Mouse (Mus musculus) fibroblast of lung, adult 2 months (primary cell): Measurements from ENCODE around the gene Zkscan16.

ENCODE experiments used
- DNase-seq: peaks from one replicate; pipeline ENCODE4 v3.0.0-alpha.2; 2011; ENCODE audit warnings: low read depth

The Zkscan16 gene

DNA sequence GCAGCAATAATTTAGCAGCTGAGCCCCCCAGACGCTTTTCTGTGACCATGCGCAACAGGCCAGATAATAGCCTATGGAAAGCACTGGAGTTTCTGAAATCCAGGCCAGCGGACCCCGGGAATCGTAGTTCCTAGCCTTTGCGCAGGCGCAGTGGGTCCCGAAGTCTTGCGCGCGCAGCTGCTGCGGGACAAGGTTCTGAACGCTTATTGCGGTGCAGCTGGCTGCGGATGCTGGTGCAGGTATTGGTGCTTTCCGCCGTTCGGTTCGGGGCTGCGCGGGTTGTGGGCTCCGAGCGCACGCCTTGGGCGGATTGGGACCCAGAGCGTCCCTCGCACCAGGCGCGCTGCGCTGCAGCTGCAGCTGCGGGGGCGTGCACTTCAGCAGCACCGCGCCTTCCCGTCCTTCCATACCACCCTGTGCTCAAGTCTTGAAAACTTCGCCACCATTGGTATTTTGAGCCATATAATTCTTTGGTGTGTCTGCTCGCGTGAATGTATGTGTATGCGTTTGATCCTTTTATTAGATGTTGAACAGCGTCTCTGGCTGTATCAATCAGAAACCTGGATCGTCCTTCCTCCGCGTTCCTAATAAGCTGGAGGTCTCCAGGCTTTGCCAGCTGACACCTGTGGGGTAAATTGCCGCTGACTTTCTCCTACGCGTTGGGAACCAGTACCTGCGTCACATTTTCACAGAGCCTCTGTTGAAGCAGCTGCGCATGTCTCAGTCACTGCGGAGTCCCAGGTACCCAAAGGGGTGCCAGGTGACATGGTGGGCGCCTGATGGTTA, at the start of gene Zkscan16:
Gene Zkscan16, plus strand, starts transcription at position 209 of the 786 bp plus-strand sequence.
- DNase-seq = peak; percentile 18

DNA sequence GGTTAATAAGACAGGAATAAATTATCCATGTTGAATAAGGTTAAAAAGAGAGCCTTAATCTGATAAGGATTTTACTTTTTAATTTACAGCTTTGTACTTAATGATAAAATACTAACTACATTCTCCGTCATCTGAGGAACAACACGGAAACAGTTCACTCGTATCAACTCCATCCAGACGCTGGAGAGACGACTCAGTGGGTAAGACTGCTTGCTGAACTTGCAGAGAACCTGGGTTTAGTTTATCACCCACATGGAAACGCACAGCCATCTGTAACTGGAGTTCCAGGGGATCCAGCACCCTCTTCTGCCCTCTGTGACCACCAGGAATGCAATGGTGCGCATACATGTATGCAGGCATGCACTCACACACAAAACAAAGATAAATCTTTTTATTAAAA, 49.0 kb upstream of the Zkscan16 start:
- DNase-seq = no peak

DNA sequence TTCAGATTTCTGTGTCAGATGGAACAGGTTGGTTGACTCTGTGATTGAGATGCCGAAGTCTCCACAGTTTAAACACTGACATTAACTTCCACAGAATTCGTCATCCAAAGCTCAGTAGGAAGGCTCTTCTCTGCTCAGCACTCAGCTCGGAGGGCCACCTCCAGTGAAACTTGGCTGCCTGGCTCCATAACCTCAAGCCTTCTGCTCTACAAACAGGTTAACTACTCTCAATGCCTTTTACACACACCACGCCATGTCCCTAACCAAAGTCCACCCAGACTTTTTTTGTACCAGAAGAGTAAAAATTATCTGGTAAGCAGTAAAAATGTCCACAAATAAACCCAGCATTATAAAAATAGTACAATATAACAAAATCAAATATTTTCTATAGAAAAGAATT, 46.0 kb upstream of the Zkscan16 start:
- DNase-seq = no peak

DNA sequence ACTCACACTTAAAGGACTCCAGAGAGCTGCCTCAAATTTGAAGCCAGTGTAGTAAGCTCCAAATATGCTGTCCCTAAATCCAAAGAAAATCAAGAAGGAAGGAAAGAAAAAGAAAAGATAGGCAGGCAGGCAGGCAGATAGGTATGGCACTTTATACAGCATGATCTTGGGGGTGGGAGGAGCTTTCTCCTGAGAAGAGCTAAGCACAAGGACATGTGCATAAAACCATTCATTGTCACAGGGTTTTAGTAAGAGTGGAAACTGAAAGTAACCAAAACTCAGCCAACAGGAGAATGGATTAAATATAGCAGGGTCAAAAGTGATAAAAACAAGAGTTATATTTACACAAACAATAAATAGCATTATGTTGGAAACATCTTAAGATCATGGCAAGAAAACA, 45.1 kb upstream of the Zkscan16 start:
- DNase-seq = no peak

DNA sequence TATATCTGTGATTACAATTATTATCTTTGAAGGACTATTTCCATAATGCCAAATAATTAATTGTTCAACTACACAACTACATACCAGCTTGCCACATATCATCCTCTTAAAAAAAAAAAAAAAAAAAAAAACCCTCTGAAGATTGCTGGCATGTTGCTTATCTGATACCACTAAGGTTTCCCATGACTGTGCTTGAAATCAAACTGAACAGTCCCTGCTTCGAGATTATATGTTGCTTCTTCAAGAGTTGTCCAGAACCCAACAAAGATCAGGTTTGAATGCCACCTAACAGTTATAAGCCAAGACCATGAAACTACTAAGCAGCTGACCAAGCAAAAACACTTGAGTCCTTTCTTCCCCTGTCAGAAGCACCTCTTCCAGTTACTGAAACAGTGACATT, 36.0 kb upstream of the Zkscan16 start:
- no peak for DNase-seq

DNA sequence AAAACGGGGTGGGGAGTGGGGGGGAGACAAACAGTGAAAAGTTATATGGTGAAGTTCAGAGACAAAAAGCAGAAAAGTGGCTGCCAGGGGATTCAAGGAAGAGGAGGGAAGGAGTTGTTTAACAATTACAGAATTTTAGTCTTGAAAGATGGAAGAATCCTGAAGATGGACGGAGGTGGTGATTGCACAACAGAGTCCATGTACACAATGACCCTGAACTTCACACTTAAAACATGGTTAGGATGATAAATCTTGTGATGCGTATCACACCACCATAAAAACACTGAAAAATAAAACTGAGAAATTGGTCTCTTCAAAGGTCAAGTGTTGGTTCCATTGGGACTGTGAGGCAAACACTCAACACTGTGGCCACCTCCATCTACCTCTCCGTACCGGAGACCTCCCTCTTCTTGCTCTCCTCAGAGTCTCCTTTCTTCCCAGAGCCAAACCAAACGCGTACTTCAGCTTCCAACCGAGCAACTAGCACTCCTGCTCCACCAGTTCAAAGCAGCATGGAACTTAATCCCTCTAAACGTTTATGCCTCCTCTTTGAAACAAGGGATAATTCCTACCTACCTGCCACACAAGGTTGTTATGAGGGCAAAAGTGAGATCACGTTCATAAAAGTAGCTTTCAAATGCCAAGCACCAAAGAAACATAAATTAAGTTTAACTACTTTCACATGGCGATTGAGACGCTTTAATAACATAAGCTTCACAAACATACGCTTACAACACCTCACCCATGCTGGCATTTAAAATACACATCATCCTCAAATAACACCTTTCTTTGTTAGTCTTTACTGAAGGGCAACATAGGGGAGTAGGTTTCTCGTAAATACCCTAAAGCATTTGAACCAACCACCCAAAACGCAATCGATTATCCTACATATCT, 33.0 kb upstream of the Zkscan16 start:
- DNase-seq = no peak

DNA sequence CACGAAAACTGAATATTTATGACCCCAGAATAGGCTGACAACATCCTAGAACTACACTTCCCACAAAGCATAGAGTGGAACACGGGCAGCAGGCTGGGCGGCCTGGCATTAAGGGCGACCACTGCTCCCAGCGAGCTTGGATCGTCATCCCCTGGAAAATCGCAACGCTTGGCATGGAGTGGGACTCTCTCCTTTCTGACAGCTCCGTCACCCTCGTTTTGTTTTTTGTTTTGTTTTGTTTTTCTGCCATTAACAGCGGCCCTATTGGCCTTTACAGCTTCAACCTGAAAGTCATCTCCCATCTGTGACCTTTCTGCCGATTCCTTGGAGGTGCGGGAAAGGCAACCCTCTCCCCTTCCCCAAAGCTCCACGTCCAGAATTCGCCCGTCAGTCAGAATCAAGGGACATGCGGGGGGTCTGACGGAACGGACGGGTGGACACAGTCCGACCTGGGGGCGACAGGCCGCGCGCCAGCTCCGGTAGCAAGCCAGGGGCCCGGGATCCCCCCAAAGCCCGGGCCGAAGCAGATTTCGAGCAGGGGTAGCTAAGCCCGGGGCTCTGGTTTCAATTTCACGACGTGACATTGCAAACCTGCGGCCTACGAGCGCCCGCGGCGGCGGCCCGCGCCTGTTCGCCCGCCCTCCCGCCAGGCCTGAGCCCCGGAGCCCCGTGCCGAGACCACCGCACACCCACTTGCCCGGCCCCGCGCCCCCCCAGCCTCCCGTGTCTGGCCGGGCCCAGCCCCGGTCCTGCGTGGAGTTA, 32.2 kb upstream of the Zkscan16 start:
- DNase-seq = no peak

DNA sequence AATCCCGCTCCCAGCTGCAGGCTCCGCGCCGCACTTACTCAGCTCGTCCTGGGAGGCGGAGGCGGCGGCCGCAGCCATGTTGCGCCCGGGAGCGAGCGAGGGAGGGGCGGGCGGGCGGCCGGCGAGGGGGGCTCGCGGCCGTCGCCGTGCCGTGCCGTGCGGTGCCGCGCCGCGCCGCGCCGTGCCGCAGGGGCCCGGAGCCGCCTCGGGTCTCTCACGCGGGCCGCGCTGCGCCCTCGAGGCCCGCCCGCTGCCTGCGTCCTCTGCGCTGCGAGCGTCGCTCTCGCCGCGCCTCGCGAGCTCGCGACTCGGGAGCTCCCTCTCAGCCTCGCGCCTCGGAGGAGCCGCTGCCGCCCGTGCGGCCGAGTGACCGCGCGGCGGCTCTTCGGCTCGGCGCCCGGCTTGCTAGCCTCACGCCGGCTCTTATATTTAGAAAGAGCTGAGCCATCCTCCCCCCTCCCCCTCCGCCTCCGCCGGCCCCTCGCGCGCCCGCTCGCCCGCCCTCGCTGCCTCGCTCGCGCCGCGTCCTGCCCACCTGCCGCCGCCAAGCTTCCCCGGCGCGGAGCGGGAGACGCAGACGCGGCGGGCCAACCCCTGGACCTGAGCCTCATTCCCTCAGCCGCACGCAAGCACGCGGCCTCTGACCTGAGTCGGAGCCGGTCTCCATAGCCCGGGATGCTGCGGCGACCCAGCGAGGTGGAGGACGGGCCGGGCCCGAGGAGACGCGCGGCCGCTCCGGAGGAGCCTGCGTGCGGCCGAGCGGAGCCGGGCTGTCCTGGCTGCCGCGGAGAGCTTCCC, 31.4 kb upstream of the Zkscan16 start:
- DNase-seq = no peak

DNA sequence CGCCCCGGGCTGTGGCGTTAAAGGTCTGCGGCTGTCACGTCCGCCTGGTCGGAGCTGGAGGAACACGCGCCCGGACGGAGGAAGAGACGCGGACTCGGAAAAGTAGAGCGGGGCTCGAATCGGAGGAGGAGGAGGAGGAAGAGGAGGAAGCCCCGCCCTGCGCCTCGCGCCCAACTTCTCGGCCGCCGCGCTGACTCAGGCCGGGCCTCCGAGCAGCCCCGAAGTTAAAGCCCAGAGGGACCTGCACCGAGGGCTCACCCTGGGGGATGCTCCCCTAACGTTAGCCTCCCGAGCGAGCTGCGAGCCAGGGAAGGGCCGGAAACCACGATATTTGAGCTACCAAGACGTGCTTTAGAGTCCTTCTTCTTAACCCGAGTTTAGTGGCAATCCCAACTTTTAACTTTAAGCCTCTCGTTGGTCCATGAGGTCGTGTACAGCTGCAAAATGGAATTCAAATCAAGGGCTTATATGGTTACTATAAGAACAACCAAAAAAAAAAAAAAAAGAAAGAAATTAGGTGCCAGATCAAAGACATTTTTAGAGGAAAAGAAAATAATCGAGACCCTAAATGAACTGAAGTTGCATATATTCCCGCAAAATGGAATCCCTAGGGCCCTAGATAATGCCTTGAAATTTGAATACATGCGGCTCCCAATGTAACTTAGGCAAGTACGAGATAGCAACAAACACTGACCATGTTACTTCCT, 30.6 kb upstream of the Zkscan16 start, which contains the start of gene Ecpas:
Gene Ecpas, minus strand, starts transcription at position 121 of the 707 bp plus-strand sequence.
- DNase-seq = no peak

DNA sequence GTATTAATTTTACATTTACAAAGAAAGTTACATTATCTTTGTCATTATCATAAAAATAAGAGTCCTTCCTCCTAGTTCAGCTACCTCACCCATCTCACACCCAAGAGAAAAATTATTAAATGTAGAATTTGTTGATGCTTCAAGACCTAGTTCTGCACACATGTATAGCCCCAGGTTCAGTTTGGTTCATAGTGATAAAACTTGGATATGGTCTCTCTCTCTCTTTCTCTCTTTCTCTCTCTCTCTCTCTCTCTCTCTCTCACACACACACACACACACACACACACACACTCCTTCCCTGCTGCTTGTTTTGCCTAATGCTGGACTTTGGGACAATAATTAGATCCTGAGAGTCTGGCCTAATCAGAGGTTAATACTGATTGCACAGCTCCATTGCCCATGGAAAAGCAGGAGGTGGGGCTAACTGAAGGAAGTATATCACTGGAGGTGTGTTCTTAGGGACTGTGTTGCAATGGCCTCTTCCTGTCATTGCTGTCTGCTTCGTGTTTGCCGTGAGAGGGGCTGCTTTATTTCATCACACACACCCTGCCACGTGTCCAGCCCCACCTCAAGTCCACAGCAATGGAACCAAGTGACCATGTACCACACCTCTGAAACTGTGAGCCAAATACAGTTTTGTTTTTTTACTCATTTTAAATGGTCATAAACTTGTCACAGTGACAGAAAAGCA, 29.9 kb upstream of the Zkscan16 start:
- DNase-seq = no peak

DNA sequence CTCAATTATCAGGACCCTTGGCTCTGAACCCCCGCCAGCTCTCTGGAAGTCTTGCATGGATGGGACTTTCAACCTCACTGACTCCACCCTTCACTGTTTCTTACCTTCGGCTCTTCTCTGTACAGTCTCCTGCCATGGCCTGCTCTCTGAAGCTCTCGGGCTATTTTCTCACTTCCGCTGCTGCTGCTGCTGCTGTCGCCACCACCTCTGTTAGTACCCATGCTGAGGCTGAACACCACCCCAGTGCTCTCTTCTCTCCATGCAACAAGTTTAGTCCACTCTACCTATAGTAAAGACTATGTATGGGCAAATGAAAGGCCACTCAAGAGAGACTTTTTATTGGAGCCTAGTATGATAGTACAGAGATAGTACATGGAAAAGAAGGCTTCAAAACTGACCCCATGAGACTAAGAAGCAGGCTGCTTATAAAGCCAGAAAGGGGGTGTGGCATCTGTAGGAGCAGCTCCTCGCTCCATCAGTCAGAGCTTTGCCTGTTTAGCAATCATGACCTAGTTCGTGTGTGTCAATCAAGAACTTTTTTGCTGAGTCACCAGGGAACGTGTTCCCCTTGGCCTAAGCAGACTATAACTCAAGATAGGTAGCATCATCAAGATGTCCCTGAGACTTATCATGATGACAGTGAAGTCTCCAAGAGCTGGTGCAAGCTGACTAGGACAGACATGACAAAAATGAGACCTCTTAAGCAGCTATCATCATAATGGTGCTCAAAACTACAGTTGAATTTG, 28.2 kb upstream of the Zkscan16 start:
- no peak for DNase-seq

DNA sequence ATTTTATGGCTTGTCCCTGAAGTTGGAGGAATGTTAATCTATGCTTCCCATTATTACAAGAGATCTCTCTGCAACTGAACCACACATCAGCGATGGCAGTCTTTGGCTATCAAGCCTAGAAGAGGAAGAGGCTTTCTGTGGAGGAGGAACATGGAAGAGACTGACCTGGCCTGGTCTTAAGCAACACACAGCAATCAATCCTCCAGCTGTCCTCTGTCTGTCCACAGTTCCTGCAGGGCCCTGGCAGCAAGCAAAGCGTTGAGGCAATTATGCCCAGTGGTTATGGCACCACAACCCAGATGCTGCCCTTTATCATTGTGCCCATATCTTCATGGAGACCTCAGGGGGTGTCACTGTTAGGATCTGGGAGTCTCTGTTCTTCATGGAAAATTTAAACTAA, 19.5 kb upstream of the Zkscan16 start:
- no peak for DNase-seq

DNA sequence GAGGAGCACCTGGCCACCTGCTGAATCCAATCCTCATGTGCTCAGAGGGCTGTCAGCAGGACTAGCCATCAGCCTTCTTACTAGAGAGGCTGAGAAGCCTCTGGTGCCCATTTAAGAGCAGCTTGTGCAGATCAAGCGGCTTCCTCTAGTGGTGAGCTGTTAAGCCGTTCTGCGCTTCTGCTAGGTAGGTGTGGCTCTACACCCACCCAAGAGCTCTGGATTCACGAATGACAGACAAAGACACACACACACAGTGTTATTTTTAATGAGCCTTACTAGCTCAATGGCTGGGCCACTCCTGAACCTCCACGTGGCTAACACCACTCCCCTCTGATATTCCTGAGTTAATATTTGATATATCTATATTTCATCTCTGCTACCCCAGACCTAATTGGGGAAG, 17.8 kb upstream of the Zkscan16 start:
- DNase-seq = no peak

DNA sequence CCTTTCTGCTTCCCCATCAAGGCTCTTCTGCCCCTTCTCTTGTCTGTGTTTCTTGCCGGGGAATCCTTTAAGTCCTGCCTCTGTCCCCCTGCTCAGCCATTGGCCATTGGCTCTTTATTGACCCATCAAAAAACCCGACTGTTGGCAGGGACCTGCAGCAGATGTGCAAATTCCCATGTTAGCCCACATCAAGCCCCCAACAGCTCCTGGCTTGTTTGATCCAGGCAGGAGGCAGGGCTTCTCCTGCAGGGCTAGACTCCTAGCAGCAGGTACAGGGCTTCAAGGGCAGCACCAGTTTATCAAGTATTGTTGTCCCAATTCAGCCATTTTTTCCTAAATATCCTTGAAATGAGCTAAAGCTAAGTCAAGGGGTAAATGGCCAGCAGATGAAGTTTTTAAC, 17.3 kb upstream of the Zkscan16 start:
- DNase-seq = no peak

DNA sequence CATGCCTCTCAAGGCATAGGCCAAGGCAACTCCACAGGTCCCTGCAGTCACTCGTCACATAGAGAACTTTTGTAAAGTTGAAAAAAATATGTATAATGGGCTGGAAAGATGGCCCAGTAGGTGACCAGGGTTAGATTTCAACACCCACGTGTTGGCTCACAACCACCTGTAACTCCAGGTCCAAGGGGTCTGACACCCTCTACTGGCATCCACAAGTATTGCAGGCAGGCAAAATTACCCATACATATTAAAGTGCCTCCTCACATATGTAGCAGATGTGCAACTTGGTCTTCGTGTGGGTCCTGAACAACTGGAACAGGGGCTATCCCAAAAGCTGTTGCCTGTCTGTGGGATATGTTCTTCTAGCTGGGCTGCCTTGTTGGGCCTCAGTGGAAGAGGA, 15.8 kb upstream of the Zkscan16 start:
- no peak for DNase-seq

DNA sequence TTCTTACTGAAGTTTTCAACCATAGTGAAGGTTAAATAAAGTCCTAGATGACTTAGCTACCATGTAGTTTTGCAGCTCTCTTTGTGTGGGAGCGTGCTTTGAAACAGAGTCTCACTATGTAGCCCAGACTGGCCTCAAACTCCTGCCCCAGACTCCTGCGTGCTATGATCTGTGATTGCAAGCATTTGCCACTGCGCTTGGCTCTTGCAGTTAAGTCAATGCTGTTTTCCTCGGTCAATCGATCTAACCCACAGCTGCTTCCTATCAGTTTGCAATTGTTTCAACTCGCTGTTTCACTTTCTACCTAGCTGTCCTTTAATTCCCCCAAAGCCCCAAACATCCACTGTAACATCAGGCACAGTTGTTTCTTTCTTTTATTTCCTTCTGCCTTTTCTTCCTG, 10.9 kb upstream of the Zkscan16 start:
- no peak for DNase-seq

DNA sequence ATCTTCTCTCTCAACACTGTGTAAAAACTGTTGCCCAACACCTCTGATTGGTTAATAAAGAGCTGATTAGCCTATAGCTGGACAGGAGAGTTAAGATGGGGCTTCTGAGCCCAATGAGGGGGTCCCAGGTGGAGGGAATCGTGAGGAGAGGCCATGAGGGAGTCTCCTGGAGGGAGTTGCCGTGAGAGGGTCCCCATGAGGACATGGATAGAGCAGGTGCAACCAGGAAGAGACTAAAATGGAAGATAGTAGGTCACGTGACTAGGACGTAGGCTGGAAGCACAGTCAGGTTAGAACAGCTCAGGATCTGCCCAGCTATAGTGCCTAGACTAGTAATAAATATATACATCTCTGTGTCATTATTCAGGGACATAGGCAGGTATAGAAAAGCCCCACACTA, 9.1 kb upstream of the Zkscan16 start:
- no peak for DNase-seq

DNA sequence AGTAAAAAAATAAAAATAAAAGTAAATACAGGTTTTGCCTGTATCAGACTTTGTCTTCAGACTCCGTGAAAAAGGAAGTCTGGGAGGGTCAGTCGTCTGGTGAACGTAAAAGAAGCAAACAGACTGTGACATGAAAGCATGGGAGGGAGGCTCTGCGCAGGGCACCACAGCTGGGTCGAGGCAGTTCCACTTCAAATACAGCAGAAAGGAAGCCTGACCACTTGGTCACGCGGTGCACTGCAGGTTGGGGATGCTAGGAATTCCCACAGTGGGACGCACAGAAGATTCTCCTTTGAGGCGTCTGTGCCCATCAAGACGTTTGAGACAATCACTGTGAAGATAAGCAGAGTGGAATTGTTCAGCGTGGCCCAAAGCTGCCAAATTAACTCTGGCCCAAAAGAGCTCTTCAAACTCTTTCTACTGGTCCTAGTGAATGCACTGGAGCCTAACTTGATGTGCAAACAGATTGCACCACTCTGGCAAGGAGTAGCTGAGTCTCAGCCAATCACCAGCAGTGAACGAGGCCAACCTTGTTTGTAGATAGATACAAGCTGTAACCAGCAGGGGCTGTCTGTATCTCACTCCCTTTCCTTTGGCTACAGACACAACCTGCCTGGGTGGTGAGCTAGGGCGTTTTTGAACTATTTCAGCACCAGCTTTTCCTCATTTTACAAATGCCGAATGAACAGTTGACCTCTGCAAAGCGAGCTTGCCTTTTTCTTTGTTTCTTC, 8.5 kb upstream of the Zkscan16 start:
- peak; percentile 15 for DNase-seq

DNA sequence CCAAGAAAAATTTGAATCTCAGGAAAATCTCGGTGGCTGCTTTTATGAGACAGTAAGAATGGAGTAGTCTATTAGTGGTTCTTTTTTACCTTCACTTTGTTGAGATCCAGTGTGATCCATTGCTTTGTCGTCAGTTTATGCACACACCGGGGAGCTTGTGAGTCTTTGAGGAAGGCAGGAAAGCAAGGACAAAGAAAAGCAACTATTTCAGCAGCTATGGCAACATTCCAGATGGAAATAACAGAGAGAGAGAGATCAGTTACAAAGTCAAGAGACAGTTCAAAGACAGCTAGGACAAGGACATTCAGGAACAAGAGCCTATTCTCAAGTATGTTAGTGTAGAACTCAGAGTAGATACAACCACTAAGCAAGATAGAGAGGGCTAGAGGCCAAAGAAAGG, 7.6 kb upstream of the Zkscan16 start:
- no peak for DNase-seq
